ENCODE assay signal across 21 mouse cellular contexts in genomic region chr2:78905916-78906315, GRCm38 (mm10). TPM values are rescaled to one million over a fixed set of nuclear protein-coding genes. Genes with fewer than 3 reads are reported as not detected.
DNase-seq lines count a peak whose midpoint lies in the region; ATAC-seq and TF ChIP-seq lines count a peak whose summit lies in the region.
"Had no signal": no experiment of that assay in that cellular context is flagged by ENCODE, and none has a peak within 500 bp of the region (broad histone marks: within the 10 kb centered on the region; RNA-seq: fewer than 3 reads in every experiment).

No protein-coding gene starts in this region.

- H3K4me2 ChIP-seq in forebrain, embryonic 14.5 days (ENCODE audit: low read length): no peak overlapping the region
- H3K4me2 ChIP-seq in heart, postnatal 0 days (ENCODE audit: low read depth, low read length): peak overlapping the region; percentile 33; the same call in 1 of the 2 replicates
- H3K4me2 ChIP-seq: embryonic facial prominence, embryonic 13.5 days; hindbrain, embryonic 15.5 days; liver, embryonic 11.5 days; midbrain, embryonic 15.5 days had no signal

- H3K4me1 ChIP-seq in forebrain, embryonic 14.5 days (ENCODE audit: control insufficient read depth, insufficient read depth, low read length): 0 out of 2 replicates have a peak, but pooled peaks cover 2% of the 10 kb centered on the region
- H3K4me1 ChIP-seq in forebrain, embryonic 10.5 days: peaks cover 2% of the 10 kb centered on the region
- peaks cover 20% of the 10 kb centered on the region for H3K4me1 ChIP-seq in heart, postnatal 0 days (ENCODE audit: control insufficient read depth, insufficient read depth)
- H3K4me1 ChIP-seq: limb, embryonic 10.5 days had no signal

- WGBS in forebrain, embryonic 14.5 days: 59% methylated on average over 3 of the region's 3 CpGs
- 83% methylated on average over 3 of the region's 3 CpGs for WGBS in forebrain, embryonic 10.5 days
- 22% methylated on average over 3 of the region's 3 CpGs for WGBS in heart, postnatal 0 days

- no peaks in the 10 kb centered on the region for H3K9me3 ChIP-seq in forebrain, embryonic 14.5 days (replicated peaks; ENCODE audit: control insufficient read depth, low read length)
- H3K9me3 ChIP-seq in forebrain, embryonic 10.5 days: no peaks in the 10 kb centered on the region; the same call in 1 of the 2 replicates
- no peaks in the 10 kb centered on the region for H3K9me3 ChIP-seq in heart, postnatal 0 days (replicated peaks; ENCODE audit: control insufficient read depth, low read length)
- H3K9me3 ChIP-seq: embryonic facial prominence, embryonic 13.5 days; hindbrain, embryonic 15.5 days; limb, embryonic 10.5 days; midbrain, embryonic 15.5 days had no signal

- H3K27me3 ChIP-seq in forebrain, embryonic 14.5 days (replicated peaks; ENCODE audit: control insufficient read depth, insufficient read depth, low read length): no peaks in the 10 kb centered on the region
- H3K27me3 ChIP-seq in forebrain, embryonic 10.5 days (ENCODE audit: poor library complexity, severe bottlenecking): no peaks in the 10 kb centered on the region
- no peaks in the 10 kb centered on the region for H3K27me3 ChIP-seq in heart, postnatal 0 days (ENCODE audit: control insufficient read depth, insufficient read depth, low read length)
- H3K27me3 ChIP-seq: embryonic facial prominence, embryonic 13.5 days; hindbrain, embryonic 15.5 days; midbrain, embryonic 15.5 days had no signal

- no peak for TF ChIP-seq EP300 in heart, postnatal 0 days (IDR thresholded peaks at IDR 0.05; ENCODE audit: low read depth)

- no peaks in the 10 kb centered on the region for H3K36me3 ChIP-seq in forebrain, embryonic 14.5 days (ENCODE audit: control insufficient read depth, insufficient read depth, low read length)
- 0 out of 2 replicates have a peak, but pooled peaks cover 3% of the 10 kb centered on the region for H3K36me3 ChIP-seq in forebrain, embryonic 10.5 days (replicated peaks)
- no peaks in the 10 kb centered on the region for H3K36me3 ChIP-seq in heart, postnatal 0 days (replicated peaks; ENCODE audit: control insufficient read depth, insufficient read depth, low read length)
- H3K36me3 ChIP-seq: embryonic facial prominence, embryonic 13.5 days; hindbrain, embryonic 15.5 days; limb, embryonic 10.5 days; midbrain, embryonic 15.5 days had no signal

- TF ChIP-seq CTCF in heart, postnatal 0 days (IDR thresholded peaks at IDR 0.05; ENCODE audit: low read depth): no peak

- no peak overlapping the region for H3K9ac ChIP-seq in forebrain, embryonic 14.5 days (ENCODE audit: low read length)
- H3K9ac ChIP-seq in heart, postnatal 0 days (replicated peaks; ENCODE audit: low read depth, low read length): no peak overlapping the region
- H3K9ac ChIP-seq: embryonic facial prominence, embryonic 13.5 days; hindbrain, embryonic 15.5 days; midbrain, embryonic 15.5 days had no signal

- H3K4me3 ChIP-seq in forebrain, embryonic 14.5 days (ENCODE audit: low read depth, low read length): no peak overlapping the region
- no peak overlapping the region for H3K4me3 ChIP-seq in forebrain, embryonic 10.5 days
- H3K4me3 ChIP-seq in heart, postnatal 0 days (ENCODE audit: low read depth, low read length): no peak overlapping the region
- H3K4me3 ChIP-seq: embryonic facial prominence, embryonic 13.5 days; hindbrain, embryonic 15.5 days; left cerebral cortex, adult 2 months; limb, embryonic 10.5 days; midbrain, embryonic 15.5 days had no signal

- DNase-seq in forebrain, embryonic 14.5 days (ENCODE audit: low spot score): peak; percentile 35
- DNase-seq in forebrain, embryonic 10.5 days (ENCODE audit: extremely low spot score, low spot score): no peak
- no peak for DNase-seq in heart, postnatal 0 days (ENCODE audit: low spot score)
- no peak for DNase-seq in heart, adult 18-20 months
- DNase-seq in brain, adult 2 months (ENCODE audit: low read depth, low spot score): peak; percentile 47
- DNase-seq in right cerebral cortex, postnatal 10 days (ENCODE audit: low spot score in 2 of 2): no peak
- DNase-seq: cerebellum, adult 11 months; kidney, postnatal 10 days; lung, adult 2 months; right cerebral cortex, adult 18-20 months; spleen, adult 18-20 months; thymus, adult 18-20 months had no signal

- ATAC-seq in forebrain, embryonic 14.5 days: no peak
- no peak for ATAC-seq in heart, postnatal 0 days (ENCODE audit: insufficient read depth, low read depth)
- ATAC-seq in megakaryocyte, adult 5-6 weeks (ENCODE audit: poor library complexity, severe bottlenecking): 0 out of 2 replicates have a peak, but pooled peaks have one; percentile 30
- ATAC-seq: intestine, postnatal 0 days; midbrain, embryonic 15.5 days had no signal

- no peak overlapping the region for H3K27ac ChIP-seq in forebrain, embryonic 14.5 days (ENCODE audit: low read depth, low read length)
- H3K27ac ChIP-seq in forebrain, embryonic 10.5 days: no peak overlapping the region
- H3K27ac ChIP-seq in heart, postnatal 0 days (ENCODE audit: low read depth): peak overlapping the region; percentile 61
- H3K27ac ChIP-seq: embryonic facial prominence, embryonic 13.5 days; hindbrain, embryonic 15.5 days; left cerebral cortex, adult 2 months; limb, embryonic 10.5 days; macrophage; midbrain, embryonic 15.5 days had no signal

RNA-seq across cellular contexts. Expression of gene Ube2e3, which starts 38.0 kb away (rescaled TPM):
- 269 and 278 TPM in 2 replicates for polyA plus RNA-seq in forebrain, embryonic 14.5 days (2014; fragmentation: Nextera tagmentation; extraction: Ambion mirVana)
- 189 and 191 TPM in 2 replicates for polyA plus RNA-seq in forebrain, embryonic 10.5 days (2016; fragmentation: Nextera tagmentation; extraction: Ambion mirVana)
- total RNA-seq in heart, postnatal 0 days (2014; rRNA removed; ENCODE audit: low replicate concordance): 83.4 and 126 TPM in 2 replicates
- 95.2 and 101 TPM in 2 replicates for polyA plus RNA-seq in heart, postnatal 0 days (2015; fragmentation: Nextera tagmentation; extraction: Ambion mirVana)
- 10 to 100 TPM; 43.0 to 50.2 TPM for total RNA-seq in heart, adult 18-20 months (2021)
- 55.4 and 61.5 TPM in 2 replicates for total RNA-seq in megakaryocyte, adult 5-6 weeks (2015)
- total RNA-seq in megakaryocyte, adult 5-6 weeks (2017): 36.3 and 37.4 TPM in 2 replicates

Comparison
In these comparisons a context has a peak if more than half of its experiments do, and no peak if none do; other contexts are left out.
1. DNase-seq: peak in forebrain, embryonic 14.5 days (single experiment) and brain, adult 2 months (single experiment); none in forebrain, embryonic 10.5 days (single experiment), heart, postnatal 0 days (single experiment), heart, adult 18-20 months (0 of 2) and right cerebral cortex, postnatal 10 days (0 of 2).